Comparison of ENCODE assay signal across 10 mouse cellular contexts in the genomic region with DNA sequence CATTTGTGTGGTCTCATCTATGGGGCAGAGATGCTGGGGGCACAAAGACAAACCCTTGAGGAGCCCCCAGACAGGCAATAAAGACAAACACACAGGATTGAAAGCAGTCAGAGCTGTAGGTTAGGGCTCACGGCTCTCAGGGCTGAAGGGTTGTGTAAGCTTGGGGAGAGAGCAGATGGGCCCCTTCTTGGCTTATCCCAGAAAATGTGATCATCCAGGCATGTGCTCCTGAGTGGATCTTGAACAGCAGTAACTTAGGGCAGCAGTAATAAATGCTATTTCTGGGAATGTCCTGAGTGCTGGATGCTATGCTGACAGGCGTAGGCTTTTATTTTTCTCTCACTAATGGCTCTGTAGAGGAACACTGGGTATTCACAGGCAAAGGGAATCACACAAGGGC. TPM values are rescaled to one million over a fixed set of nuclear protein-coding genes. Genes with fewer than 3 reads are reported as not detected.
"Had no signal": no experiment of that assay in that cellular context is flagged by ENCODE, and none has a peak within 500 bp of the region (broad histone marks: within the 10 kb centered on the region; RNA-seq: fewer than 3 reads in every experiment).

No protein-coding gene starts in this region.

- H3K4me2 ChIP-seq: liver, embryonic 11.5 days; liver, embryonic 15.5 days; midbrain, embryonic 13.5 days had no signal

- H3K27me3 ChIP-seq: liver, embryonic 15.5 days; midbrain, embryonic 13.5 days had no signal

- H3K27ac ChIP-seq: limb, embryonic 10.5 days; liver, embryonic 15.5 days; midbrain, embryonic 13.5 days had no signal

- H3K9me3 ChIP-seq: limb, embryonic 10.5 days; liver, embryonic 15.5 days; midbrain, embryonic 13.5 days had no signal

- H3K4me1 ChIP-seq: midbrain, embryonic 13.5 days had no signal

- ATAC-seq: midbrain, embryonic 13.5 days had no signal

- DNase-seq: kidney, postnatal 10 days; kidney, postnatal 4 days; lung, adult 2 months; lung, postnatal 36 days; thymus, postnatal 4 days had no signal

- H3K4me3 ChIP-seq: limb, embryonic 10.5 days; liver, embryonic 15.5 days; midbrain, embryonic 13.5 days had no signal

- H3K36me3 ChIP-seq: liver, embryonic 15.5 days had no signal

- H3K9ac ChIP-seq: liver, embryonic 15.5 days; midbrain, embryonic 13.5 days had no signal

RNA-seq across cellular contexts. Expression of a gene that starts 31.4 kb away (rescaled TPM):
- total RNA-seq: neutrophil, adult 5-6 weeks had no signal
